Mouse (Mus musculus) inflammation-experienced regulatory T-cells (primary cell): ENCODE data around the gene Ercc8. TPM values are rescaled to one million over a fixed set of nuclear protein-coding genes. Genes with fewer than 3 reads are reported as not detected.

ENCODE experiments used
- polyA plus RNA-seq, 2 experiments: library from polyadenylated mRNA; unstranded; fragments of 100-300 nt; shearing (Covaris generic); gene quantifications; one replicate each; pipeline ENCODE4 v1.2.1; 2017

Ercc8 gene
- 10 to 100 TPM; 15.6 to 19.7 TPM for polyA plus RNA-seq

GRCm38 (mm10) chr13:108158465-108159240 lies at the start of gene Ercc8, which contains the start of gene Ndufaf2:
TSS of gene Ercc8 (plus strand) at chr13:108158731.
TSS of gene Ndufaf2 (minus strand) at chr13:108158623.

DNA sequence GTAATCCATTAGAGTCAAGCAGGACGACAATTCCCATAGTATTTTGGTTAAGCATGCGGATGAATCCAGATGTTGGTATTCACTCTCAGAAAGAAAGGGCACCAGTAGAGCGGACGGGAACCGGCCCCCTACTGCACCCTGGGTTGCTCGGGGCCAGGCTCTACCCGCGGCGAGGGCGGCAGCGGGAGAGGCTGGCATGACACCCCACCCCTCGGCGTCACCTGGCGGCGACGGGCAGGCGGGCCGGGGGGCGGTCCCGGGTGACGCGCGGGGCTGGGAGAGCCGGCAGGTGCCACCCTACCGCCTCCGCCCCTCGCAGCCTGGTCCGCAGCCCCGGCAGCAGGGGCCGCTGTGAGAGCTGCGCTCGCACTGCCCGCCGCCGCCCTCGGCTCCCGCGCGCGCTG lies 55.6 kb downstream of the Ercc8 start, which contains the start of gene Elovl7:
Elovl7 (plus strand) TSS at position 324 of the 404 bp plus-strand sequence.

Other genes starting within 250 kb of the Ercc8 start
- 10 to 100 TPM; 53.0 to 61.7 TPM for gene Smim15, start 114.3 kb upstream of the Ercc8 start, polyA plus RNA-seq
- 10 to 100 TPM; 10.0 to 21.5 TPM for gene Ndufaf2, start 108 bp upstream of the Ercc8 start, polyA plus RNA-seq
- 1 to 10 TPM in 1 of 2 experiments, under 1 TPM in 1; 0.57 to 1.3 TPM for gene Elovl7, start 55.7 kb downstream of the Ercc8 start, polyA plus RNA-seq
- 1 to 10 TPM in 1 of 2 experiments, under 1 TPM in 1; 0.61 to 2.9 TPM for gene Depdc1b, start 157.6 kb downstream of the Ercc8 start, polyA plus RNA-seq